Mouse (Mus musculus): ENCODE data around the gene Ankrd55. TPM values are rescaled to one million over a fixed set of nuclear protein-coding genes. Genes with fewer than 3 reads are reported as not detected.
"Not testable (repeated sequence)": the region's sequence is repeated elsewhere in the genome, so short reads cannot be mapped to it uniquely, and the experiment has no call there.

Gene Ankrd55
- polyA plus RNA-seq, 2 experiments from 2014 or later, result 12.1 to 14.6 TPM

GRCm38 (mm10) chr13:112416410-112417162 lies 128.3 kb downstream of the Ankrd55 start:
- ATAC-seq, result no peak

- ATAC-seq, result no peak
These were observed 128.9 kb downstream of the Ankrd55 start for GRCm38 (mm10) chr13:112417163-112417523.

- peak; percentile 90 for ATAC-seq
These were observed 129.7 kb downstream of the Ankrd55 start for GRCm38 (mm10) chr13:112417861-112418423.

- ATAC-seq, result peak; percentile 64
These were observed 130.3 kb downstream of the Ankrd55 start for GRCm38 (mm10) chr13:112418595-112418994.

GRCm38 (mm10) chr13:112424212-112424611 lies 136.0 kb downstream of the Ankrd55 start:
- ATAC-seq, result peak; percentile 6

GRCm38 (mm10) chr13:112424635-112425034 lies 136.4 kb downstream of the Ankrd55 start:
- peak; percentile 42 for ATAC-seq

GRCm38 (mm10) chr13:112425181-112425654 lies 137.0 kb downstream of the Ankrd55 start:
- ATAC-seq, result peak; percentile 19

- ATAC-seq, result peak; percentile 9
These were observed 138.2 kb downstream of the Ankrd55 start for GRCm38 (mm10) chr13:112426265-112427135.

- not testable (repeated sequence) for ATAC-seq
These were observed 138.9 kb downstream of the Ankrd55 start for GRCm38 (mm10) chr13:112427136-112427470.

GRCm38 (mm10) chr13:112427521-112427920 lies 139.3 kb downstream of the Ankrd55 start:
- ATAC-seq, result peak; percentile 79

- ATAC-seq, result peak; percentile 53
These were observed 145.0 kb downstream of the Ankrd55 start for GRCm38 (mm10) chr13:112433271-112433670.

Other genes with a start within 250 kb of the Ankrd55 start
- gene Il6st, start 175.6 kb downstream of the Ankrd55 start, polyA plus RNA-seq (2017; shearing (Covaris generic)), result 10 to 100 TPM; 52.9 to 65.9 TPM